Mouse (Mus musculus): ENCODE data around the gene Ampd3.

DNA sequence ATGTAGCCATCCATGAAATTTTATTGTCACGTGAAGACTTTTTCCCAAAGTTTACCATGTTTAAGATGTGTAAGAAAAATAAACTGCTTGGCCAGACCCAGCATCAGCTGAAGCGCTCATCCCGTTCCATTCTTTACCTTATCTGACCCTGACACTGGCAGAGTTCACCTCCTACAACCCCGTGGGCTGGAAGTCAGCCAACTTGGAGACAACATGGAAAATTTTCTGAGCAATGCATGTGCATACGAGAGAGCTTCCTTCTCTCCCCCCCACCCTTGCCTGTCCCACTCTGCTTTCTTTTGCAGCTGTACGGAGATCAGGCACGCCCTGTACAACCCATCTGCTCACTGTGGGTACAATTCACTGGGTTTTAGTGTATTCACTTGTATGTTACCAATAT lies 14.1 kb downstream of the Ampd3 start:
- TF ChIP-seq MYOD1 (IDR thresholded peaks at IDR 0.05; ENCODE audit: control insufficient read depth, insufficient read length, low read depth): no peak
- TF ChIP-seq CTCF (IDR thresholded peaks at IDR 0.05; ENCODE audit: control insufficient read depth, insufficient read depth, insufficient read length): no peak
- no peak for TF ChIP-seq USF1 (IDR thresholded peaks at IDR 0.05; ENCODE audit: low read depth)
- TF ChIP-seq CEBPB (IDR thresholded peaks at IDR 0.05; ENCODE audit: low read depth): no peak
- TF ChIP-seq MYOG (IDR thresholded peaks at IDR 0.05; ENCODE audit: control insufficient read depth, extremely low read depth, insufficient read length): no peak
- no peak for TF ChIP-seq MAX (IDR thresholded peaks at IDR 0.05)

Measured in C2C12 (cell line).